Mouse (Mus musculus): ENCODE data around the gene Rnf114. TPM values are rescaled to one million over a fixed set of nuclear protein-coding genes. Genes with fewer than 3 reads are reported as not detected.
A peak's percentile ranks its signal among the peaks of the same experiment; 100 is the strongest.

Rnf114 gene
- polyA plus RNA-seq, 1 experiment from 2014 or later = 82.8 TPM

GRCm38 (mm10) chr2:167487994-167488393 is 4.5 kb upstream of the Rnf114 start:
- Histone ChIP-seq H3K4me2 (ENCODE audit: low read length) (no peak overlapping the region), H3K4me1 (replicated peaks; ENCODE audit: control insufficient read depth, insufficient read depth, low read length) (peaks cover 9% of the 10 kb centered on the region), H3K9me3 (ENCODE audit: control insufficient read depth, low read length) (no peaks in the 10 kb centered on the region), H3K9ac (ENCODE audit: low read length) (no peak overlapping the region), H3K27ac (ENCODE audit: low read depth) (no peak overlapping the region), H3K36me3 (ENCODE audit: control insufficient read depth, insufficient read depth, low read length) (peaks cover 33% of the 10 kb centered on the region), H3K4me3 (ENCODE audit: low read depth, low read length) (no peak overlapping the region), H3K27me3 (replicated peaks; ENCODE audit: control insufficient read depth, insufficient read depth, low read length) (no peaks in the 10 kb centered on the region)
- no peak for ATAC-seq (replicated peaks; ENCODE audit: low FRiP score, low TSS enrichment, low read depth)
- DNase-seq (ENCODE audit: low spot score) = no peak
- WGBS = 86% methylated on average over 6 of the region's 6 CpGs

GRCm38 (mm10) chr2:167490813-167491525 is 1.5 kb upstream of the Rnf114 start:
- Histone ChIP-seq H3K27me3 (replicated peaks; ENCODE audit: control insufficient read depth, insufficient read depth, low read length) (no peaks in the 10 kb centered on the region), H3K9me3 (ENCODE audit: control insufficient read depth, low read length) (no peaks in the 10 kb centered on the region), H3K27ac (ENCODE audit: low read depth) (no peak overlapping the region), H3K4me3 (ENCODE audit: low read depth, low read length) (0 out of 2 replicates have a peak overlapping the region, but pooled peaks have one; percentile 83), H3K4me2 (ENCODE audit: low read length) (peak overlapping the region; percentile 80; the same call in 1 of the 2 replicates), H3K9ac (ENCODE audit: low read length) (no peak overlapping the region), H3K36me3 (ENCODE audit: control insufficient read depth, insufficient read depth, low read length) (peaks cover 11% of the 10 kb centered on the region; the same call in 1 of the 2 replicates), H3K4me1 (replicated peaks; ENCODE audit: control insufficient read depth, insufficient read depth, low read length) (peaks cover 15% of the 10 kb centered on the region)
- WGBS = 82% methylated on average over 4 of the region's 4 CpGs
- DNase-seq (ENCODE audit: low spot score) = no peak
- no peak for ATAC-seq (replicated peaks; ENCODE audit: low FRiP score, low TSS enrichment, low read depth)

- ATAC-seq (replicated peaks; ENCODE audit: low FRiP score, low TSS enrichment, low read depth) (peak; percentile 90), DNase-seq (ENCODE audit: low spot score) (peak; percentile 98)
- Histone ChIP-seq H3K4me3 (ENCODE audit: low read depth, low read length) (peak within 1 kb of the TSS; percentile 83), H3K36me3 (ENCODE audit: control insufficient read depth, insufficient read depth, low read length) (peaks cover 4% of the 10 kb centered on the region; the same call in 1 of the 2 replicates), H3K4me1 (replicated peaks; ENCODE audit: control insufficient read depth, insufficient read depth, low read length) (peaks cover 15% of the 10 kb centered on the region), H3K27me3 (replicated peaks; ENCODE audit: control insufficient read depth, insufficient read depth, low read length) (no peaks in the 10 kb centered on the region), H3K9ac (ENCODE audit: low read length) (peak within 1 kb of the TSS; percentile 86), H3K27ac (ENCODE audit: low read depth) (peak within 1 kb of the TSS; percentile 96), H3K4me2 (ENCODE audit: low read length) (peak within 1 kb of the TSS; percentile 80), H3K9me3 (ENCODE audit: control insufficient read depth, low read length) (no peaks in the 10 kb centered on the region)
- 1% methylated on average over 63 of the region's 63 CpGs for WGBS
These were observed 530 bp downstream of the Rnf114 start, which contains the start of gene Spata2 for GRCm38 (mm10) chr2:167492713-167493636. Gene Spata2 (minus strand): TSS chr2:167492887.

- DNase-seq (ENCODE audit: low spot score) = no peak
- 87% methylated on average over 7 of the region's 7 CpGs for WGBS
These were observed 4.0 kb downstream of the Rnf114 start for GRCm38 (mm10) chr2:167496437-167496836.

GRCm38 (mm10) chr2:167497272-167497671 is 4.8 kb downstream of the Rnf114 start:
- Histone ChIP-seq H3K4me2 (ENCODE audit: low read length) (no peak overlapping the region), H3K4me3 (ENCODE audit: low read depth, low read length) (no peak overlapping the region), H3K9ac (ENCODE audit: low read length) (no peak overlapping the region), H3K4me1 (replicated peaks; ENCODE audit: control insufficient read depth, insufficient read depth, low read length) (0 out of 2 replicates have a peak, but pooled peaks cover 6% of the 10 kb centered on the region), H3K27me3 (replicated peaks; ENCODE audit: control insufficient read depth, insufficient read depth, low read length) (no peaks in the 10 kb centered on the region), H3K27ac (ENCODE audit: low read depth) (no peak overlapping the region), H3K9me3 (ENCODE audit: control insufficient read depth, low read length) (0 out of 2 replicates have a peak, but pooled peaks cover 3% of the 10 kb centered on the region), H3K36me3 (ENCODE audit: control insufficient read depth, insufficient read depth, low read length) (peaks cover 4% of the 10 kb centered on the region; the same call in 1 of the 2 replicates)
- DNase-seq (ENCODE audit: low spot score) = peak; percentile 70
- WGBS = 71% methylated on average over 5 of the region's 5 CpGs
- no peak for ATAC-seq (replicated peaks; ENCODE audit: low FRiP score, low TSS enrichment, low read depth)

More at GRCm38 (mm10) chr2:167496437-167496836, 4.0 kb downstream of the Rnf114 start:
- no peak overlapping the region for H3K27ac ChIP-seq (ENCODE audit: low read depth)
- peaks cover 13% of the 10 kb centered on the region for H3K4me1 ChIP-seq (replicated peaks; ENCODE audit: control insufficient read depth, insufficient read depth, low read length)
- peaks cover 4% of the 10 kb centered on the region; the same call in 1 of the 2 replicates for H3K36me3 ChIP-seq (ENCODE audit: control insufficient read depth, insufficient read depth, low read length)
- H3K9ac ChIP-seq (ENCODE audit: low read length) = no peak overlapping the region
- no peak for ATAC-seq (replicated peaks; ENCODE audit: low FRiP score, low TSS enrichment, low read depth)
- H3K27me3 ChIP-seq (replicated peaks; ENCODE audit: control insufficient read depth, insufficient read depth, low read length) = no peaks in the 10 kb centered on the region
- 0 out of 2 replicates have a peak, but pooled peaks cover 3% of the 10 kb centered on the region for H3K9me3 ChIP-seq (ENCODE audit: control insufficient read depth, low read length)
- no peak overlapping the region for H3K4me3 ChIP-seq (ENCODE audit: low read depth, low read length)
- H3K4me2 ChIP-seq (ENCODE audit: low read length) = no peak overlapping the region

- no peak; the same call in 1 of the 2 replicates for ATAC-seq (replicated peaks; ENCODE audit: low FRiP score, low TSS enrichment, low read depth)
- no peak overlapping the region for H3K27ac ChIP-seq (ENCODE audit: low read depth)
These were observed 10.3 kb downstream of the Rnf114 start for GRCm38 (mm10) chr2:167502554-167503252.

GRCm38 (mm10) chr2:167503253-167503895 is 10.9 kb downstream of the Rnf114 start:
- Histone ChIP-seq H3K9ac (ENCODE audit: low read length) (peak overlapping the region; percentile 86), H3K4me2 (ENCODE audit: low read length) (peak overlapping the region; percentile 89), H3K36me3 (ENCODE audit: control insufficient read depth, insufficient read depth, low read length) (peaks cover 17% of the 10 kb centered on the region), H3K4me3 (ENCODE audit: low read depth, low read length) (peak overlapping the region; percentile 99), H3K27me3 (replicated peaks; ENCODE audit: control insufficient read depth, insufficient read depth, low read length) (no peaks in the 10 kb centered on the region), H3K9me3 (ENCODE audit: control insufficient read depth, low read length) (0 out of 2 replicates have a peak, but pooled peaks cover 3% of the 10 kb centered on the region), H3K27ac (ENCODE audit: low read depth) (peak overlapping the region; percentile 80), H3K4me1 (replicated peaks; ENCODE audit: control insufficient read depth, insufficient read depth, low read length) (peaks cover 15% of the 10 kb centered on the region)
- peak; percentile 93 for DNase-seq (ENCODE audit: low spot score)
- peak; percentile 87 for ATAC-seq (replicated peaks; ENCODE audit: low FRiP score, low TSS enrichment, low read depth)
- WGBS = under 1% methylated on average over 85 of the region's 85 CpGs

More at GRCm38 (mm10) chr2:167502554-167503252, 10.3 kb downstream of the Rnf114 start:
- Histone ChIP-seq H3K9me3 (ENCODE audit: control insufficient read depth, low read length) (0 out of 2 replicates have a peak, but pooled peaks cover 3% of the 10 kb centered on the region), H3K27me3 (replicated peaks; ENCODE audit: control insufficient read depth, insufficient read depth, low read length) (no peaks in the 10 kb centered on the region), H3K36me3 (ENCODE audit: control insufficient read depth, insufficient read depth, low read length) (peaks cover 10% of the 10 kb centered on the region; the same call in 1 of the 2 replicates), H3K4me3 (ENCODE audit: low read depth, low read length) (peak overlapping the region; percentile 99), H3K4me2 (ENCODE audit: low read length) (peak overlapping the region; percentile 89), H3K4me1 (replicated peaks; ENCODE audit: control insufficient read depth, insufficient read depth, low read length) (peaks cover 15% of the 10 kb centered on the region), H3K9ac (ENCODE audit: low read length) (no peak overlapping the region)
- no peak for DNase-seq (ENCODE audit: low spot score)
- 45% methylated on average over 13 of the region's 13 CpGs for WGBS
